Mouse (Mus musculus): ENCODE data around the gene Rpl10a.

GRCm38 (mm10) chr17:28371941-28372340 lies 43.7 kb downstream of the Rpl10a start:
- TF ChIP-seq FLI1 (IDR thresholded peaks at IDR 0.05; ENCODE audit: low read length), result no peak
- TF ChIP-seq GATA1 (IDR thresholded peaks at IDR 0.05; ENCODE audit: borderline replicate concordance, low read length), result no peak

Measured in megakaryocyte, embryonic 14.5 days (primary cell).